Mouse (Mus musculus) olfactory bulb, adult 2 months (tissue): Measurements from ENCODE around the gene Sfxn5.

Source experiments
- CTCF ChIP-seq: fragments of 200-500 bp; IDR thresholded peaks from 2 replicates; pipeline ENCODE4 v1.5.1; 2012; ENCODE audit warnings: low read depth, mild to moderate bottlenecking, low read length, moderate library complexity; ENCODE audit not compliant: insufficient read depth
- POLR2A ChIP-seq: fragments of 200-500 bp; IDR thresholded peaks from 2 replicates; pipeline ENCODE4 v1.6.1; 2012; ENCODE audit warnings: mild to moderate bottlenecking, low read depth, low read length, moderate library complexity; ENCODE audit not compliant: insufficient read depth

DNA sequence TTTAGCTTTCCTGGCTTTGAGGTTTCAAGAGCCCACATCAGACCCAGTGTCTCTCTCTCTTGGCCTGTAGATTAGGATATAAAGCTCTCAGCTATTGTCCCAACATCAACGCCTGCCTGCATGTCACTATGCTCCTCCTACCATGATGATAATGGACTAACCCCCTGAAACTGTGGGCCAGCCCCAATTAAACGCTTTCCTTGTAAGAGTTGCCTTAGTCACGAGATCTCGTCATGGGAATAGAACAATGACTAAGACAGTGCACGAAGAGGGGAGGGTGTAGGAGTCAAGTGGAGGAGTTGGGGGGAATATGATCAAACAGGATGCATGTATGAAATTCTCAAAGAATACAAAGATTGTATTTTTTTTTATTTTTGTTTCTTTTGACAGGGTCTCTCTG, 28.3 kb downstream of the Sfxn5 start:
- TF ChIP-seq CTCF (no peak), POLR2A (no peak)
